Mouse (Mus musculus): ENCODE measurements around the gene Mfsd11. TPM values are rescaled to one million over a fixed set of nuclear protein-coding genes. Genes with fewer than 3 reads are reported as not detected.
A peak's percentile ranks its signal among the peaks of the same experiment; 100 is the strongest.

Mfsd11 gene
- 46.3 and 55.8 TPM in 2 replicates for polyA plus RNA-seq (2015; fragmentation: Nextera tagmentation; extraction: Ambion mirVana)

DNA sequence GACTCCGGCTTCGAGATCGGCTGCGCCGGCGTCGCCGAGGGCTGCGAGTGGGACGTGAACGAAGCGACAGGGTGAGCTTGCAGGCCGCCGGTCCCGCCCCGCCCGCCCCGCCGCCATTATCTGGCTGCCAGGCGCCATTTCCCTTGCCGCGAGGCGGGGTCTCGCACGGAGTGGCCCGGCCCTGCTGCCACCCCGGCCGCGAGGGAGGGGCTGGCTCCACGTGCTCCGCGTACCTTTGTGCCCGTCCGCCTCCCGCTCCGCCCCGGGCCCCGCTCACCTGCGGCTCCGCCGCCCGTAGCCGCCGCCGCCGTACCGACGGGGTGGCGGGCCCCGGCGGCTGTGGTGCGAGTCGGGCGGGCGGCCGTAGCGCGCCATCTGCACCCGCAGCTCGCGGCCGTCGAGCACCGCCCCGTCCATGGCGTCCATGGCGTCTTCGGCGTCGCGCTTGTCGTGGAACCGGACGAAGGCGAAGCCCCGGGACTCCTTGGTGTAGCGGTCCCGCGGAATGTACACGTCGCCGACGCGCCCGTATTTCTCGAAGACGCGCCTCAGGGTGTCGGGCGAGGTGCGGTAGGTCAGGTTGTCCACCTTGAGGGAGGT, at the start of gene Mfsd11:
Gene Mfsd11, plus strand, starts transcription at position 150 of the 600 bp plus-strand sequence.
- 0% methylated on average over 62 of the region's 91 CpGs for WGBS
- H3K9ac ChIP-seq (replicated peaks; ENCODE audit: low read depth, low read length) = peak within 1 kb of the TSS; percentile 97
- peaks cover 9% of the 10 kb centered on the region; the same call in 1 of the 2 replicates for H3K36me3 ChIP-seq (ENCODE audit: control insufficient read depth, insufficient read depth)
- H3K4me2 ChIP-seq (ENCODE audit: low read length) = peak within 1 kb of the TSS; percentile 84
- no peaks in the 10 kb centered on the region for H3K27me3 ChIP-seq (replicated peaks; ENCODE audit: control insufficient read depth, insufficient read depth, low read length)
- ATAC-seq = peak; percentile 57
- peak within 1 kb of the TSS; percentile 99 for H3K27ac ChIP-seq (ENCODE audit: low read length)
- peaks cover 23% of the 10 kb centered on the region for H3K4me1 ChIP-seq (replicated peaks; ENCODE audit: control insufficient read depth, insufficient read depth, low read length)
- peak within 1 kb of the TSS; percentile 65 for H3K4me3 ChIP-seq (replicated peaks; ENCODE audit: low read length)
- H3K9me3 ChIP-seq (ENCODE audit: control insufficient read depth, low read length) = no peaks in the 10 kb centered on the region

DNA sequence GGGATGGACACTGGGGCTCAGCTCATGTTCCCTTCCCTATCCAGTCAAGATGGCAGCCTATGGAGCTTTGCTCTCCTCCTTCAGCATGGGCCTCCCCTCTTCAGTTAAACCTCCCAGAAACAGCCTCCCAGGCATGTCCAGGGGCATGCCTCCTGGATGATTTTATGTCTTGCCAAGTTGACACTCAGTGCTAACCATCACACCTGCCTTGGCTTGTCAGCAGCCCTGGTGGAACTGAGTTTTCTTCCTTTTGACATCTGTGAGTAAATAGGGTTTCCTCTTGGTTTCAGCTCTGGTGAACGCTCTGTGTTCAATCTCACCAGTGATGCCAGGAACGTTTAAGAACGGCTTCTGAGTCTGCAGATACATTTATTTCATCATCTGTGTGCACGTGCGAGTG, 49.5 kb upstream of the Mfsd11 start:
- no peak for ATAC-seq
- WGBS = 85% methylated on average over 5 of the region's 5 CpGs

DNA sequence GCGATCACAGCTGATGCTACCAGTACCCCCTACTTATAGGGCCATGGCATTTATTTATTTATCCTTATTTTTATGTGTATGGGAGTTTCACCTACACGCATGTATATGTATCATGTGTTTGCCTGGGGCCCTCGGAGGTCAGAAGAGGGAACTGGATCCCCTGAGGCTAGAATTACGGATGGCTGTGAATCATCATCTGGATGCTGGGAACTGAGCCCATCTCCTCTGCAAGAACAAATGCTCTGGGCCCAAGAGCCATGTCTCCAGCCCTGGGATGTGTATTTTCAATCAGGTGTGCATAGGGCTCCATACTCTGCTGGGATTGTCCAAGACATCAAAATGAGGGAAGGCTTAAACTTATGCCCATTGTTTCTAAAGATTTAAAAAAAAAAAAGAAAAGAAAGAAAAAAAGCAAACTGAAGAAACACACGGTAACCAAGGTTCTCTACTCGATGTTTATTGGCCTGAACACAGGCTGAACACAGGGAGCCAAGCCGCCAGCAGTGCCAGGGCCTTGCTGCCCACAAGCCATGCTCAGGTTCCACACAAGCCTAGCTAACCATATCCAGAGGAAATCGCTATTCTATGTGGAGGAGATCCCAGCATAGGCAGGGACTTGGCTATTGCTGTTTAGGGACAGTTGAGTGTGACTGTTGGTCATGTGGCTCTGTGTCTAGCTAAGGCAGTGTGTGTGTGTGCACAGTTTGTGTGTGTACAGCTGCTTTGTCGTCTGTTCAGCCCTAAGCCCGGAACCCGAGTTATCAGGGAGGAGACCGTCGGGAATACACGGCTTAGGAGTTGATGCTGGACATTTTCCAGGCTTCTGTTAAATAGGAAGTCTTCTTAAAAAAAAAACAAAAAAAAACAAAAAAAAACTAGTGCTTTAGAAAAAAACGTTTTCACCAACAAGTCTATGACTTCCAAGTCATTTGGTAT, 45.8 kb upstream of the Mfsd11 start:
- no peaks in the 10 kb centered on the region for H3K9me3 ChIP-seq (ENCODE audit: control insufficient read depth, low read length)
- H3K4me1 ChIP-seq (replicated peaks; ENCODE audit: control insufficient read depth, insufficient read depth, low read length) = peaks cover 20% of the 10 kb centered on the region
- no peak overlapping the region for H3K4me2 ChIP-seq (ENCODE audit: low read length)
- 77% methylated on average over 15 of the region's 15 CpGs for WGBS
- H3K27ac ChIP-seq (ENCODE audit: low read length) = no peak overlapping the region
- H3K27me3 ChIP-seq (replicated peaks; ENCODE audit: control insufficient read depth, insufficient read depth, low read length) = no peaks in the 10 kb centered on the region
- H3K9ac ChIP-seq (replicated peaks; ENCODE audit: low read depth, low read length) = no peak overlapping the region
- no peak for ATAC-seq
- no peak overlapping the region for H3K4me3 ChIP-seq (replicated peaks; ENCODE audit: low read length)
- H3K36me3 ChIP-seq (ENCODE audit: control insufficient read depth, insufficient read depth) = no peaks in the 10 kb centered on the region

More for the DNA sequence above, 49.5 kb upstream of the Mfsd11 start:
- H3K4me3 ChIP-seq (replicated peaks; ENCODE audit: low read length) = no peak overlapping the region
- H3K9me3 ChIP-seq (ENCODE audit: control insufficient read depth, low read length) = no peaks in the 10 kb centered on the region
- H3K4me2 ChIP-seq (ENCODE audit: low read length) = no peak overlapping the region
- no peaks in the 10 kb centered on the region for H3K27me3 ChIP-seq (replicated peaks; ENCODE audit: control insufficient read depth, insufficient read depth, low read length)
- no peaks in the 10 kb centered on the region for H3K36me3 ChIP-seq (ENCODE audit: control insufficient read depth, insufficient read depth)
- no peak overlapping the region for H3K9ac ChIP-seq (replicated peaks; ENCODE audit: low read depth, low read length)
- H3K4me1 ChIP-seq (replicated peaks; ENCODE audit: control insufficient read depth, insufficient read depth, low read length) = peaks cover 2% of the 10 kb centered on the region; the same call in 1 of the 2 replicates
- no peak overlapping the region for H3K27ac ChIP-seq (ENCODE audit: low read length)

DNA sequence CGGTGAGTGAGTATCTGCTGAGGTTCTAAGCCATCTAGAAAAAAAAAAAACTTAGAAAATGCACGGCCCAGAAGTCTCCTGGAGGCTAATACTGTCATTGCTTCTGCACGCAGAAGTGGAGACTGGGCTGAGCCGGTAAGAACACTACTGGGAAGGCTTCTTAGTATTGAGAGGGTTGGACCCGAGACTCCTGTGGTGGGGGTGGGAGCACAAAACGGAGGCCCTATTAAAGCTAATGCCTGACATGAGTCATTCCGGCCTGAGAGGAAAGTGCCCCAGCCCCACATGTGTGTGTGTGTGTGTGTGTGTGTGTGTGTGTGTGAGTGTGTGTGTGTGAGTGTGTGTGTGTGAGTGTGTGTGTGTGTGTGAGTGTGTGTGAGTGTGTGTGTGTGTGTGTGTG, 45.1 kb upstream of the Mfsd11 start:
- no peak for ATAC-seq
- Histone ChIP-seq H3K9ac (replicated peaks; ENCODE audit: low read depth, low read length) (no peak overlapping the region), H3K36me3 (ENCODE audit: control insufficient read depth, insufficient read depth) (no peaks in the 10 kb centered on the region), H3K27me3 (replicated peaks; ENCODE audit: control insufficient read depth, insufficient read depth, low read length) (no peaks in the 10 kb centered on the region), H3K4me2 (ENCODE audit: low read length) (no peak overlapping the region), H3K9me3 (ENCODE audit: control insufficient read depth, low read length) (no peaks in the 10 kb centered on the region), H3K4me1 (replicated peaks; ENCODE audit: control insufficient read depth, insufficient read depth, low read length) (peaks cover 26% of the 10 kb centered on the region), H3K27ac (ENCODE audit: low read length) (no peak overlapping the region), H3K4me3 (replicated peaks; ENCODE audit: low read length) (no peak overlapping the region)
- 44% methylated on average over 7 of the region's 7 CpGs for WGBS

DNA sequence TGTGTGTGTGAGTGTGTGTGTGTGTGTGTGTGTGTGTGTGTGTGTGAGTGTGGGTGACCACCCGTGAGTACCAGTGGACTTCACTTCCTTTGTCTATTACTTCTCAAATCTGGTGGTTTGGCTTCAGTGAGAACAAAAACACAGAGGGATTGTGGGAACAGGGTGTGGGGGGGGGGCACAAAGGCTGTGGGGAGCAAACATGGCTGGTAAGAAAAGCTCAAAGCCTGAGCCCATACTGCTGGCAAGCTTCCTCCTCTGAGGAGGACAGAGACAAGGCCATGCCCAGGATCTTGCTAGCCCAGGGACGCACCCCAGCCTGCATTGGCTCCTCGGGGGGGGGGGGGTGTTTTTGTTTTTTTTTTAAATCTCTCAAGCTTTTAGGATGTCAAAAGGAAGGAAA, 44.7 kb upstream of the Mfsd11 start:
- 64% methylated on average over 3 of the region's 3 CpGs for WGBS
- Histone ChIP-seq H3K4me3 (replicated peaks; ENCODE audit: low read length) (no peak overlapping the region), H3K27ac (ENCODE audit: low read length) (no peak overlapping the region; the same call in 1 of the 2 replicates), H3K9me3 (ENCODE audit: control insufficient read depth, low read length) (no peaks in the 10 kb centered on the region), H3K36me3 (ENCODE audit: control insufficient read depth, insufficient read depth) (no peaks in the 10 kb centered on the region), H3K27me3 (replicated peaks; ENCODE audit: control insufficient read depth, insufficient read depth, low read length) (no peaks in the 10 kb centered on the region), H3K4me2 (ENCODE audit: low read length) (no peak overlapping the region), H3K4me1 (replicated peaks; ENCODE audit: control insufficient read depth, insufficient read depth, low read length) (peaks cover 30% of the 10 kb centered on the region), H3K9ac (replicated peaks; ENCODE audit: low read depth, low read length) (no peak overlapping the region)
- ATAC-seq = no peak

DNA sequence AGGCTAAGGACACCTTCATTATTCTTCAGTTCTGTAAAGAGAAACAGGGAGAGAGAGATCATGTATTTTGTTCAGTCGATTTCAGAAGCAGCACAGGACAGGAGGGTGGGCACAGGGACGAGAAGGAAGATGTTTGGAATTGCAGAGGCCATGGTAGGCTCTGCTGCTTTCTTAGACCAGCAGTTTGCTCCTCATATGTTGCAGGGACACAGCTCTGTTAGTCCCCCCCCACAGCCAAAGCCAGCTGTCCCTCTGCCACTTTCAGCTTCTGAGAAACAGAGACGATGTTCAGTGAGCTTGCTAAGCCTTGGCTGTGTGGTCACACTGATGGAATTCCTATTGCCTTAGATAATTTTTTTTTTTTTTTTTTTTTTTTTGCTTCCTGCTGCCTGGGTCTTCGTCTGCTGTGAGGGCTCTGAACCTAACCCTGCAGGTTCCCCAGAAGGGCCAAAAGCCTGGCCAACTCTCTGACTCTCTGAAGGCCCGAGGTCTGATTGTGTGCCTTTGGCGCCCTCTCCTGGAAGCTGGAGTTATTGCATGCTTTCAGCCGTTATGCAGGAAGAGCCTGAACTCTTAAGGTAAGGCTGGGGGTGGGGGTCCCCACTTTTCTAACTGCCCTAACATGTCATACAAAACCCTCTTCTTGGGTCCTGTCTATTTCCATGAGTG, 44.2 kb upstream of the Mfsd11 start:
- no peak overlapping the region for H3K9ac ChIP-seq (replicated peaks; ENCODE audit: low read depth, low read length)
- H3K4me2 ChIP-seq (ENCODE audit: low read length) = no peak overlapping the region
- WGBS = 24% methylated on average over 7 of the region's 7 CpGs
- H3K36me3 ChIP-seq (ENCODE audit: control insufficient read depth, insufficient read depth) = no peaks in the 10 kb centered on the region
- ATAC-seq = no peak
- H3K27me3 ChIP-seq (replicated peaks; ENCODE audit: control insufficient read depth, insufficient read depth, low read length) = no peaks in the 10 kb centered on the region
- peak overlapping the region; percentile 60; the same call in 1 of the 2 replicates for H3K27ac ChIP-seq (ENCODE audit: low read length)
- H3K9me3 ChIP-seq (ENCODE audit: control insufficient read depth, low read length) = no peaks in the 10 kb centered on the region
- no peak overlapping the region for H3K4me3 ChIP-seq (replicated peaks; ENCODE audit: low read length)
- peaks cover 35% of the 10 kb centered on the region for H3K4me1 ChIP-seq (replicated peaks; ENCODE audit: control insufficient read depth, insufficient read depth, low read length)

DNA sequence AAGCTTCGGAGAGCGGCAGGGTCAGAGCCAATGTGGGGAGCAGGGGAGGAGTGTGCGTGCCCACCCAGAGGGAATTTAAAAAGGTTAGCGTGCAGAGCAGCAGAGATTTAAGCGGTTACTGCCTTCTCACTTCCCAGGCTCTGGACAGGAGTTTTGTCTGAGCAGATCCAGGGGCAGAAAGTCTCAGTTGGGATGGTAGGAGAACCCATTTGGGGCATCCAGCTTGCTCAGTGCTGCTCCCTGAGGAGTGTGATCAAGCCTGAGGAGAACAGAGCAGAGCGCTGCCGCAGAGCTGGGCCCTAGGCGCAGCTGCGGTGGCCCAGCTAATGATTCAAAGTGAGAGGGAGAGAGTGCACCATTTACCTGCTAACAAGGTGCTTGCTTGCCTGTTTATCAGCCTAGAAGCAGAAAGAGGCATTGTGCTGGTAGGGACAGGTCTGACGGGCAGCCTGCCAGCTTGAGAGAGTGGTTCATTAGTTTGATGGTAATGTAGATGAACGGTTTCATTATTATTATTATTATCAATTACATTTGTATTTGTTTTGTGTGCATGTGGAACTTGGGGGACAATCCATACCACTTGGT, 43.3 kb upstream of the Mfsd11 start:
- no peak overlapping the region for H3K9ac ChIP-seq (replicated peaks; ENCODE audit: low read depth, low read length)
- H3K36me3 ChIP-seq (ENCODE audit: control insufficient read depth, insufficient read depth) = no peaks in the 10 kb centered on the region
- H3K4me2 ChIP-seq (ENCODE audit: low read length) = no peak overlapping the region
- H3K9me3 ChIP-seq (ENCODE audit: control insufficient read depth, low read length) = no peaks in the 10 kb centered on the region
- no peak for ATAC-seq
- WGBS = 73% methylated on average over 11 of the region's 11 CpGs
- no peak overlapping the region for H3K27ac ChIP-seq (ENCODE audit: low read length)
- no peaks in the 10 kb centered on the region for H3K27me3 ChIP-seq (replicated peaks; ENCODE audit: control insufficient read depth, insufficient read depth, low read length)
- no peak overlapping the region for H3K4me3 ChIP-seq (replicated peaks; ENCODE audit: low read length)
- H3K4me1 ChIP-seq (replicated peaks; ENCODE audit: control insufficient read depth, insufficient read depth, low read length) = peaks cover 38% of the 10 kb centered on the region

DNA sequence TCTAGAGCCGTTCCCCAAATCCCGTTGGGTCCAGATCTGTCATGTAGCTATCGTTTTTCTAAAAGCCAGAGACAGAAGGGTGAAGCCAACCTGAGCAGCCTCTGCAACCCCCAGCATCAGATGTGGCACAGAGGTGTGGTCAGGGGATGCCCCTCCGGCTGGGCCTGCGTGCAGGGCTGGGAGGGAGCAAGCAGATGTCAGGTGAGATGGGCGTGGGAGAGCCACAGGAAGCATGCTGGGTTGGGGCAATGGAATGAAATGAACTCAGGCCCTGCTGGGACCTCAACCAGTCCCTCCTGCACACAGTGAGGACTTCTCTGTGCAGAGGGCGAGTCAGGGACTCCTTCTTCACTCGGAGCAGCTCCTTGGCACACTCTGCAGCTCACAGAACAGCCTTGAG, 42.7 kb upstream of the Mfsd11 start:
- H3K4me3 ChIP-seq (replicated peaks; ENCODE audit: low read length) = no peak overlapping the region
- H3K9me3 ChIP-seq (ENCODE audit: control insufficient read depth, low read length) = no peaks in the 10 kb centered on the region
- WGBS = 75% methylated on average over 8 of the region's 8 CpGs
- H3K36me3 ChIP-seq (ENCODE audit: control insufficient read depth, insufficient read depth) = no peaks in the 10 kb centered on the region
- ATAC-seq = no peak
- no peak overlapping the region for H3K4me2 ChIP-seq (ENCODE audit: low read length)
- no peak overlapping the region for H3K27ac ChIP-seq (ENCODE audit: low read length)
- no peak overlapping the region for H3K9ac ChIP-seq (replicated peaks; ENCODE audit: low read depth, low read length)
- H3K4me1 ChIP-seq (replicated peaks; ENCODE audit: control insufficient read depth, insufficient read depth, low read length) = peaks cover 44% of the 10 kb centered on the region
- H3K27me3 ChIP-seq (replicated peaks; ENCODE audit: control insufficient read depth, insufficient read depth, low read length) = no peaks in the 10 kb centered on the region

DNA sequence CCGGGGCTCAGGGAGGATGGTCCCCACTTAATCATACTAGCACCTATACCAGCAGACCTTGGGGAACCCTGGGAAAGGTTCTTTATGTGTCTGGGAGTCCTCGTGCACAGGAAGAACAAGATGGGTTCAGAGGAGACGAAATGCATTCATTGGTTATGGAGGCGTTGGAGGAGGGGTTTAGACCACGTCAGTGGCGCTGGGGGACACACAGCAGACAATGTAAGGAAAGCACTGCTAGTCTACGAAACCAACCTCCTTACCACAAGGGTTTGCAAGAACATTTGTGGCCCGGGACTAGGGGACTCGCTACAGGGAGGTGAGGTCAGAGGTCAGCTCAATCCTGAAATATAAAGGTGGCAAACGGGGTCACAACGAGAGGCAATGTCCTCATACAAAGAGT, 41.7 kb upstream of the Mfsd11 start:
- 49% methylated on average over 11 of the region's 11 CpGs for WGBS
- H3K36me3 ChIP-seq (ENCODE audit: control insufficient read depth, insufficient read depth) = no peaks in the 10 kb centered on the region
- peak overlapping the region; percentile 71 for H3K9ac ChIP-seq (replicated peaks; ENCODE audit: low read depth, low read length)
- H3K4me2 ChIP-seq (ENCODE audit: low read length) = peak overlapping the region; percentile 80
- no peaks in the 10 kb centered on the region for H3K9me3 ChIP-seq (ENCODE audit: control insufficient read depth, low read length)
- peak overlapping the region; percentile 94 for H3K27ac ChIP-seq (ENCODE audit: low read length)
- peak overlapping the region; percentile 47 for H3K4me3 ChIP-seq (replicated peaks; ENCODE audit: low read length)
- no peaks in the 10 kb centered on the region for H3K27me3 ChIP-seq (replicated peaks; ENCODE audit: control insufficient read depth, insufficient read depth, low read length)
- peaks cover 52% of the 10 kb centered on the region for H3K4me1 ChIP-seq (replicated peaks; ENCODE audit: control insufficient read depth, insufficient read depth, low read length)
- ATAC-seq = 0 out of 2 replicates have a peak, but pooled peaks have one; percentile 20

Measured in forebrain, embryonic 16.5 days (tissue).